Mouse (Mus musculus) intestine, embryonic 15.5 days (tissue): ENCODE results near the gene Mypn. TPM values are rescaled to one million over a fixed set of nuclear protein-coding genes. Genes with fewer than 3 reads are reported as not detected.

Source experiments
- ATAC-seq: fragments of 200-750 bp; cut with Nextera tagmentation; 2 replicates; pipeline ENCODE4 v1.8.0; 2017; ENCODE audit warnings: moderate TSS enrichment, moderate library complexity
- H3K27ac ChIP-seq: fragments of 300-500 bp; sonication (generic); 2 replicates; pipeline ENCODE4 v1.5.1; 2015; ENCODE audit warnings: mild to moderate bottlenecking, inconsistent platforms
- H3K27me3 ChIP-seq: fragments of 300-500 bp; sonication (generic); replicated peaks from 2 replicates; pipeline ENCODE4 v1.6.1; 2015; ENCODE audit warnings: inconsistent platforms
- H3K36me3 ChIP-seq: fragments of 300-500 bp; sonication (generic); 2 replicates; pipeline ENCODE4 v1.6.1; 2015; ENCODE audit warnings: inconsistent platforms
- H3K4me1 ChIP-seq: fragments of 300-500 bp; sonication (generic); replicated peaks from 2 replicates; pipeline ENCODE4 v1.6.1; 2015; ENCODE audit warnings: inconsistent platforms
- H3K4me2 ChIP-seq: fragments of 300-500 bp; sonication (generic); replicated peaks from 2 replicates; pipeline ENCODE4 v1.6.1; 2015; ENCODE audit warnings: mild to moderate bottlenecking, inconsistent platforms
- H3K4me3 ChIP-seq: fragments of 300-500 bp; sonication (generic); replicated peaks from 2 replicates; pipeline ENCODE4 v1.5.1; 2015; ENCODE audit warnings: inconsistent platforms
- H3K9ac ChIP-seq: fragments of 300-500 bp; sonication (generic); 2 replicates; pipeline ENCODE4 v1.6.1; 2015; ENCODE audit warnings: inconsistent platforms
- H3K9me3 ChIP-seq: fragments of 300-500 bp; sonication (generic); 2 replicates; pipeline ENCODE4 v1.6.1; 2016; ENCODE audit warnings: inconsistent platforms
- WGBS: fragments of 180-500 bp; shearing (Covaris S2); methylation state at CpG from one replicate; pipeline ENCODE4 v1.1.7; 2015; 5-methylcytosine and 5-hydroxymethylcytosine counted together
- polyA plus RNA-seq: library from polyadenylated mRNA; unstranded; fragments of >200 nt; fragmentation: Nextera tagmentation; extraction: Ambion mirVana; gene quantifications from 2 replicates; pipeline ENCODE4 v1.2.1, GENCODE M21; 2015

Gene Mypn
- polyA plus RNA-seq, 1 experiment from 2014 or later, result 0.08 TPM

DNA sequence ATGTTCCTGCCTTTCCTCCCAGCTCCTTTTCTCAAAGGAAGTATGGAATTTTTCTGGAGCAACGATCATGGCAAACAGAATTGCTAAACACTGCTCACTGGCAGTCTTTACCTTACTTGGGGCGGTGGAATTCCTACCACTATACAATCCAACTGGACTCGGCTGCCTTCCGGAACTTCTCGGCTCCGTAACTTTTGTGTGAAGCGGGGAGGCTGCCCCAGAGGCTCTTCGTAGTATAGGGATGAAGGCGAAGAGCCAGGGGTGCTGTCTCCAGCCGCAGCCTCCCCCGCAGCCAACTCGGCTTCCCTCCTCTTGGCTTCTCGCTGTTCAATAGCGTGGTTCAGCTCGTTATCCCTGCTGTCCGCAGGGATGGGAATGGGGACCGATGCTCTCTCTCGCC, 11.5 kb downstream of the Mypn start:
- ATAC-seq, result no peak
- H3K9me3 ChIP-seq, result no peaks in the 10 kb centered on the region
- no peaks in the 10 kb centered on the region for H3K36me3 ChIP-seq
- H3K4me1 ChIP-seq, result no peaks in the 10 kb centered on the region
- WGBS, result 72% methylated on average over 18 of the region's 18 CpGs
- H3K27me3 ChIP-seq, result no peaks in the 10 kb centered on the region
- no peak overlapping the region for H3K27ac ChIP-seq
- no peak overlapping the region for H3K4me2 ChIP-seq
- no peak overlapping the region for H3K4me3 ChIP-seq
- no peak overlapping the region for H3K9ac ChIP-seq

DNA sequence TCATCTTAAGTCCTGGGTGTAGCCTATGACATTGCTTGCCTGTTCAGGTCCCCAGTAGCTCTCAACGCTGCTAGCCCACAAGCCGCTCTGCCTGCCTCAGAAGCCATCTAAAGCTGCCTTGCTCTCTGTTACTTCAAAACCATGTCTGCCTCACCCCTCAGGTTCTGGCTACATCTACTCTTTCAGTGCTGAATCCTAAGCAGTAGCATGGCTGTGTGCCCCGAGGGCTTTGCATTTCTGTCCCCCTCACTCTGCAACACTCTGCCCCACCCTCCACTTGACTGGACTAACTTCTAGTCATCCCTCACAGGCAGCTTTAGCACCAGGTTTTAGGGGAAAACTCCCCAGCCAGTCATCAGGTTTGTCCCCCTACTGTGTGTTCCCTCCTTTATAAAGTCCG, 19.3 kb downstream of the Mypn start:
- Histone ChIP-seq H3K4me1 (no peaks in the 10 kb centered on the region), H3K9me3 (no peaks in the 10 kb centered on the region), H3K4me2 (no peak overlapping the region), H3K27ac (no peak overlapping the region), H3K4me3 (no peak overlapping the region), H3K9ac (no peak overlapping the region), H3K27me3 (no peaks in the 10 kb centered on the region), H3K36me3 (no peaks in the 10 kb centered on the region)
- no peak for ATAC-seq
- WGBS, result 86% methylated on average over 4 of the region's 4 CpGs

DNA sequence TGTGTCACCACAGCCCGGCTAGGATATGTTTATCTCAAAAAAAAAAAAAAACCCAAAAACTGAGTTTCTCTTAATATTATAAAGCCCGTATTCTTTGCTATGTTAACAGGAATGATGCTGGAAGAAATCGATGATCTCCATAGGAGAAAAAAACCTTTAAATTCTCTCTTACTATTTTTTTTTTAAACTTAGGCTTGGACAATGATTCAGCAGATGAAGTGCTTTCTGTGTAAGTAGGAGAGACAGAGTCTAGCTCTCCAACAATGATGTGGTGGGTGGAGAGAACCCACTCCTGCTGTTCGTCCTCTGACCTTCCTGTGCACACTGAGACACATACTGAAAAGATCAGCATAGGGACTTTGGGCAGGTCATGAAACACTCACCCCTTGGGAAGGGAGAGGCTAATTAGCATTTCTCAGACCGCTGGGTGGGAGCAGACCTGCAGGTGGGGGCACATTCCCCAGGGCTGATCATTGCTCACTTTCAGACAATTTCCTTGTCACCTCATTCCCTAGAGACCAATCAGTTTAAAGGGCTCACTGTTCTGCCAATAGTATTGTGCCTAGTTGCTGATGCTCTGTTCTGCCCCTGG, 21.5 kb downstream of the Mypn start:
- H3K27me3 ChIP-seq, result no peaks in the 10 kb centered on the region
- H3K4me2 ChIP-seq, result no peak overlapping the region
- no peak for ATAC-seq
- H3K27ac ChIP-seq, result no peak overlapping the region
- no peaks in the 10 kb centered on the region for H3K4me1 ChIP-seq
- WGBS, result 72% methylated on average over 5 of the region's 5 CpGs
- no peaks in the 10 kb centered on the region for H3K36me3 ChIP-seq
- H3K9ac ChIP-seq, result no peak overlapping the region
- no peaks in the 10 kb centered on the region for H3K9me3 ChIP-seq
- no peak overlapping the region for H3K4me3 ChIP-seq

DNA sequence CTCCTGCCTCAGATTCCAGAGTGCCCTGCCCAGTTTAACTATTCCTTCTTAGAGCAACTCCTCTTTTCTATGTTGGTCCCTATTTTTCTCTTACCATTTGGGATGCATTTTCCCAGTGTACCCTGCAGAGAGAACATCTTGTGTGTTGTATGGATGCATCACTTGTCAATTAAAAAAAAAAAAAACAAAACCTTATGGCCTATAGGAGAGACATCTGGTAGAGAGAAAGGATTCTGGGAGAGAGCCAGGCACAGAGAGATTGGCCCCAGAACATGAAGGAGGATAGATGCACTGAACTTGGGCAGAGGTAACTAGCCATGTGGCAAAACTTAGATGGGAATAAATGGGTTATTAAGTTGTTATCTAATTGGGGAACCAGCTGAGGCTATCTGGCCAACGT, 22.6 kb downstream of the Mypn start:
- no peaks in the 10 kb centered on the region for H3K4me1 ChIP-seq
- H3K9me3 ChIP-seq, result no peaks in the 10 kb centered on the region
- H3K36me3 ChIP-seq, result no peaks in the 10 kb centered on the region
- H3K9ac ChIP-seq, result no peak overlapping the region
- H3K4me2 ChIP-seq, result no peak overlapping the region
- no peaks in the 10 kb centered on the region for H3K27me3 ChIP-seq
- no peak overlapping the region for H3K27ac ChIP-seq
- ATAC-seq, result no peak
- WGBS, result 41% methylated on average over 1 of the region's 1 CpGs
- H3K4me3 ChIP-seq, result no peak overlapping the region

DNA sequence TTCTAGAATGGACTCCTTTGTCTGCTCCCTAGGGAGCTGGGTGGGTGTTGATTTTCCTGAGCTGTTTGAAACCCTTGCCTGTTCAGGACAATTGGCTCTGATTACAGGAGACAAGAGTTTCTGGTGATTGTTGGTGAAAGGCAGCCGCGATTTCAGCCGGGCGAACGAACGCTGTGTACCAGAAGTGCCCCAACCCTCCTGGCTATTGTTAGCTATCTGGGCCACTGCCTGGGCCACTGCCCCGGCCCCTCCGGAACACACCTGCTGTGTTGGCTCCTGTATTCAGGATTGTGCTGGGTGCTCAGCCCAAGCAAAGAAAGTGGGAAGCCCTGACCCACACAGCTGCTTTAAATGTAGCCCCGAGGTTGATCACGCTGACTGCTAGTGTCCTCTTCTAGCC, 24.2 kb downstream of the Mypn start:
- no peak overlapping the region for H3K9ac ChIP-seq
- WGBS, result 81% methylated on average over 10 of the region's 10 CpGs
- H3K4me2 ChIP-seq, result no peak overlapping the region
- H3K36me3 ChIP-seq, result no peaks in the 10 kb centered on the region
- no peaks in the 10 kb centered on the region for H3K9me3 ChIP-seq
- no peaks in the 10 kb centered on the region for H3K27me3 ChIP-seq
- H3K4me1 ChIP-seq, result no peaks in the 10 kb centered on the region
- H3K4me3 ChIP-seq, result no peak overlapping the region
- no peak for ATAC-seq
- H3K27ac ChIP-seq, result no peak overlapping the region

DNA sequence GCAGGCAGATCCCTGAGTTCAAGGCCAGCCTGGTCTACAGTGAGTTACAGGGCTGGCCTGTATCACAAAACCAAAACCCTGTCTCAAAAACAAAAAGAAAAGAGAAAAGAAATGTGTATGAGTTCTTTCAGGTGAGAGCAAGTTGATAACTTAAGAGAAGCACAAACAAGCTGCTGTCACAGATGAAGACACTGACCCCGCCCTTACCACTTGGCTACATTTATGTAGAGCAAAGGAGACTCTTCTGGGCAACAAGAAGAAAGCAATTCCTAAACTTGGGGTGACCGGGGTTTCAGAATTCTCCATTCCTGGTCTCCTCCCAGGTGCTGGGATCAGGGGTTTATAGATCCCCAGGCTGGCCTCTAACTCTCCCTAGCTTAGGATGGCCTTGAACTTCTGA, 25.4 kb downstream of the Mypn start:
- no peaks in the 10 kb centered on the region for H3K36me3 ChIP-seq
- no peak overlapping the region for H3K4me2 ChIP-seq
- WGBS, result 92% methylated on average over 2 of the region's 2 CpGs
- H3K27ac ChIP-seq, result no peak overlapping the region
- no peak overlapping the region for H3K9ac ChIP-seq
- no peaks in the 10 kb centered on the region for H3K4me1 ChIP-seq
- ATAC-seq, result no peak
- H3K9me3 ChIP-seq, result no peaks in the 10 kb centered on the region
- H3K27me3 ChIP-seq, result no peaks in the 10 kb centered on the region
- no peak overlapping the region for H3K4me3 ChIP-seq

DNA sequence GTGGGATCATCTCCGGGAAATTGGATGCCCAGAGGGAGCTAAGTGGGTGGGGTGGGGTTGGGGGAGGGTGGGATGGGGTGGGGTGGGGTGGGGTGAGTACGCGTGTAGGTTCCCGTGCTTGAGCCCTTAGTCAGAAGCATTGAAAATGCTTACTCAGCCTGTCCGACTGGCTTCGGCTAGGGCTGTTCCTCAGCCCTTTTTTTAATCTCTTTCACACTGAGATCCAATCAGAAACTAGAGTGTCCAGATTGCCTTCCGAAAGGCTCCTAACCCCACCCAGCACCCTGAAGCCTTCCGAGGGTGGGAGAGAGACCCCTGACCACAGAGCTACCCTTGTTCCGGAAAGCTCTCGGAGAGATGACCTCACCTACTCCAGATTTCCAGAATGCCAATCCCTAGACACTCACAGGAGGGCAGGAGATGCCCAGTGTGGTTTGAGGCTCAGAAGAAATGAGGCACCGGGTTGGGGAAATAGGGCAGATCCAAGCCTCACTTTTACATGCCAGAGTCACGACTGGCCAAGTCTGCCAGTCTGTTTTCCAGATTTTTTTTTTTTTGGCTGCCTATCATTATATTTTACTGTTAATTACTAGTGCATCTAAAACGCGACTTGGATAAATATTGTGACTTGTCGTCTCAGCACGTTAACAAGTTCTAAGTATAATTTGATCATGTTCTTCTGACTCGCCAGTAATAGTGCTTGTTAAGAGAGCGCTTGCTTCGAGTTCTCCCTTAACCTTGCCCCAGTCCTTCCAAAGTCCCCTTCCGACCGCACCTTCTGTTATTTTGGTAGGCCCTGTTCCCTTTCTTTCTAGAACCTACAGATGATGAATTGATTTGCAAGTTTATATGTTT, 26.2 kb downstream of the Mypn start:
- ATAC-seq, result no peak
- 67% methylated on average over 21 of the region's 21 CpGs for WGBS
- no peak overlapping the region; the same call in 1 of the 2 replicates for H3K4me2 ChIP-seq
- no peaks in the 10 kb centered on the region for H3K4me1 ChIP-seq
- H3K4me3 ChIP-seq, result no peak overlapping the region
- H3K9ac ChIP-seq, result no peak overlapping the region
- no peaks in the 10 kb centered on the region for H3K27me3 ChIP-seq
- H3K27ac ChIP-seq, result no peak overlapping the region
- H3K9me3 ChIP-seq, result no peaks in the 10 kb centered on the region
- H3K36me3 ChIP-seq, result no peaks in the 10 kb centered on the region

DNA sequence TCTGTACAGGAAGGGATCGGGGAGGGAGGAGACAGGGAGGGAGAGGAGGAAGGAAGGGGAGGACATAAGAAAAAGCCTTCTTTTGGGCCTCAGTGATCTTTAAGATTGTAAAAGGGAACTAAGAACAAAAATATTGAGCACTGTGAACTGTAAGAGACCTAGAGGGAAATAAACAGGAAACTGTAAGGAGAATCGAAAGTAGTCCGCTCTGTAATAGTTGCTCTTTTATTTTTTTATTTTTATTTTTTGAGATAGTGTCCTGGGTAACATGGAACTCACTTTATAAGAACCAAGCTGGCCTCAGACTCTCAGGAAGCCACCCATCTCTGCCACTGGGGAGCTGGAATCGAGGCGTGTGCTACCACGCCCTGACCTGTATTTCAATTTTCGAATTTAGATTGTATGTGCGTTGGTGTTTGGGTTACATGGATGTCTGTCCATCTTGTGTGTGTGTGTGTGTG, 27.3 kb downstream of the Mypn start:
- 83% methylated on average over 8 of the region's 8 CpGs for WGBS
- H3K27ac ChIP-seq, result no peak overlapping the region
- no peak for ATAC-seq
- H3K9me3 ChIP-seq, result no peaks in the 10 kb centered on the region
- no peaks in the 10 kb centered on the region for H3K27me3 ChIP-seq
- H3K4me1 ChIP-seq, result no peaks in the 10 kb centered on the region
- no peaks in the 10 kb centered on the region for H3K36me3 ChIP-seq
- no peak overlapping the region for H3K4me3 ChIP-seq
- H3K9ac ChIP-seq, result no peak overlapping the region
- H3K4me2 ChIP-seq, result no peak overlapping the region

DNA sequence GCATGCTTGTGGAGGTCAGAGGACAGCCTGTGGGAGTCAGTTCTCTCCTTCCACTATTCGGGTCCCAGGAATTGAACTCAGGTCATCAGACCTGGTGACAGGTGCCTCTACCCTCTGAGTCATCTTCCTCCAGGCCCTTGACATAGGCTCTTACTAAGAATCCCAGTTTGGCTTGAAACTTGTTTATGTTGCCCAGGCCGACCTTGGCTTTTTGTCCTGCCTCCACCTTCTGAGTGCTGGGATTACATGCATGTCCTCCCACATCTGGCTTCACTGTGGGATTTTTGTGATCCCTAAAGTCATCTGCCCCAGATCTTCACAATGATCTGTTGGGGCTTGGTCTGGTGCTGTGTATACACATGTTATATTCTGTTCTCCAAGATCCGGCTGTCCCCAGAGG, 31.7 kb downstream of the Mypn start:
- 80% methylated on average over 3 of the region's 3 CpGs for WGBS
- Histone ChIP-seq H3K4me3 (no peak overlapping the region), H3K4me1 (no peaks in the 10 kb centered on the region), H3K36me3 (no peaks in the 10 kb centered on the region), H3K4me2 (no peak overlapping the region), H3K27me3 (no peaks in the 10 kb centered on the region), H3K27ac (no peak overlapping the region), H3K9me3 (no peaks in the 10 kb centered on the region), H3K9ac (no peak overlapping the region)
- no peak for ATAC-seq

DNA sequence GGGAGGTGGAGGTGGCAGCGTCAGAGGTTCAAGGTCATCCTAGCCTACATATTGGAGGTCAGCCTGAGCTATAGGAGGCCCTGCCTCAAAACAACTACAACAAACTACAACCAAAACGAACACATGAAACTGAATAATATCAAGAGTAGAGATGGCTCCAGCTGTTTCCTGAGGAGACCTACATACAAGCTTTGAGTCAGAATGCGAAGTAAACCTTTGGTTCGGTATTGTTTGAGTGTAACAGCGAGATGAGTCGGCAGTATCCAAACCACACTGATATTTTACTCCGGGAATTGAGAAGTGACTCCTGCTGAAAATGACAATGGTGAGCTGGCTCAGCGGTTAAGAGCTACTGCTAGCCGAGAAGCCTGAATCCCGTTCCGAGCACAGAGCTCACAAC, 34.2 kb downstream of the Mypn start:
- Histone ChIP-seq H3K9me3 (no peaks in the 10 kb centered on the region), H3K4me2 (no peak overlapping the region), H3K36me3 (no peaks in the 10 kb centered on the region), H3K9ac (no peak overlapping the region), H3K27ac (no peak overlapping the region), H3K4me3 (no peak overlapping the region), H3K27me3 (no peaks in the 10 kb centered on the region), H3K4me1 (no peaks in the 10 kb centered on the region)
- 91% methylated on average over 11 of the region's 11 CpGs for WGBS
- ATAC-seq, result no peak

DNA sequence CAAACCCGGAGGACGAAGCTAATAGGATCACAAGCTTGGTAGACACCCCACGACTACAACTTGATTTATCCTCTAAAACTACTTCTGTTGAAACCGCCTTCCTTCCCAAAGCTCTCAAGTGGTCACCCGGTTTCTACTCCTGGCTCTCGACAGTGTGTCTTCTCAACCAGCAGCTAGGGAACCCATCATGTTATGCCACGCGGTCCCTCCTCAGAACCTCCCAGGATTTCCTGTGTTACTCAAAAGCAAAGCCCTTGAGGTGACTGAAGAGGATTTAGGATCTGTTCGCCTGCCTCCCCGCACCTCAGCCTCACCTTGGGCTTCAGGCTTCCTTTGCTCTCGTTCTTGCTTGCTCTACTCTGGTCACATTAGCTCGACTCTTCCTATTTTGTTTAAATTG, 35.6 kb downstream of the Mypn start:
- no peaks in the 10 kb centered on the region for H3K4me1 ChIP-seq
- 88% methylated on average over 12 of the region's 12 CpGs for WGBS
- no peak overlapping the region for H3K4me2 ChIP-seq
- H3K9ac ChIP-seq, result no peak overlapping the region
- H3K36me3 ChIP-seq, result no peaks in the 10 kb centered on the region
- no peak overlapping the region for H3K27ac ChIP-seq
- H3K4me3 ChIP-seq, result no peak overlapping the region
- no peak for ATAC-seq
- H3K27me3 ChIP-seq, result no peaks in the 10 kb centered on the region
- no peaks in the 10 kb centered on the region for H3K9me3 ChIP-seq

DNA sequence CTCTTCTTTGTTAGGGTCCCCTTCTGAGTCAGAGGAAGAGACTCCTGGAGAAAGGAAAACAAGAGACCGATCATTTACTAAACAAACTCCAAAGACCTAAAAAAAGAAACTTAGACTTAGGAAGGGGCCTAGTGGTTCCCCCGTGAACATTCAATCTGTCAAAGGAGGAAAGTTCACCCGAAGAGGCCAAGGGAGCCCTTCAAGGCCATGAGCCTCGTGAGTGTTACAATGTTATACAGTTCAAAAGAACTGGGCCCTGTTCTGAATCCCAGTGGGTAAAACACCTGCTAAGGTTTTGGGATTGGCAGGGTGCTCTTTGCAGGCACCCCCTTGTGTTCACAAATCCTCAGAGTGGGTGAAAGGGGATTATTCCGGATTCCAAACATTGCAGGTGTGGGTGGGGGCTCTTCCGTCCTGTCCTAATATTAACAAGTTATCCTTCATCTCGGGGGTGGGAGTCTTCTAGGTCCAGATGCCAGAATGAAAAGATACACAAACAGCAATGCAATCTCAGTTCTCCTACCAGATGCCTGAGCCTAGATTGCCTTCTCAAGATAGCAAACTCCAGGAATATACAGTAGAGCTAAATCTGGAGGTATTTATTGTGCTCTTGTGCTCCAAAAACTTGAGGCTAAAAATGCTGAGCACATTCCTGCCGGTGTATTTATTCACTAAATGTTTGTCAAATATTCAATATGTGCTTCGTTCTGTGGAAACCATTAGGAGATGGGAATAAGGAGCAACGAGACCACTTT, 36.3 kb downstream of the Mypn start:
- no peak overlapping the region for H3K27ac ChIP-seq
- H3K4me1 ChIP-seq, result no peaks in the 10 kb centered on the region
- H3K4me3 ChIP-seq, result no peak overlapping the region
- no peaks in the 10 kb centered on the region for H3K36me3 ChIP-seq
- 78% methylated on average over 10 of the region's 10 CpGs for WGBS
- H3K4me2 ChIP-seq, result no peak overlapping the region
- ATAC-seq, result no peak
- H3K9ac ChIP-seq, result no peak overlapping the region
- no peaks in the 10 kb centered on the region for H3K9me3 ChIP-seq
- no peaks in the 10 kb centered on the region for H3K27me3 ChIP-seq
